Comparison of ENCODE assay signal across 25 mouse cellular contexts in genomic region chr2:174257312-174257711, GRCm38 (mm10). TPM values are rescaled to one million over a fixed set of nuclear protein-coding genes. Genes with fewer than 3 reads are reported as not detected.
A peak's percentile ranks its signal among the peaks of the same experiment; 100 is the strongest.
DNase-seq lines count a peak whose midpoint lies in the region; ATAC-seq and TF ChIP-seq lines count a peak whose summit lies in the region.
"Had no signal": no experiment of that assay in that cellular context is flagged by ENCODE, and none has a peak within 500 bp of the region (broad histone marks: within the 10 kb centered on the region; RNA-seq: fewer than 3 reads in every experiment).

No protein-coding gene starts in this region.

- TF ChIP-seq CTCF in midbrain, postnatal 0 days (IDR thresholded peaks at IDR 0.05), result no peak
- TF ChIP-seq CTCF in hindbrain, postnatal 0 days (IDR thresholded peaks at IDR 0.05; ENCODE audit: low read depth), result no peak

- 0 out of 2 replicates have a peak, but pooled peaks cover 6% of the 10 kb centered on the region for H3K27me3 ChIP-seq in midbrain, embryonic 10.5 days (ENCODE audit: low read depth, poor library complexity, severe bottlenecking)
- no peaks in the 10 kb centered on the region for H3K27me3 ChIP-seq in midbrain, postnatal 0 days (ENCODE audit: insufficient read depth, low read length)
- H3K27me3 ChIP-seq in limb, embryonic 10.5 days (ENCODE audit: low read depth, poor library complexity, severe bottlenecking), result peaks cover 7% of the 10 kb centered on the region; the same call in 1 of the 2 replicates
- no peaks in the 10 kb centered on the region for H3K27me3 ChIP-seq in hindbrain, postnatal 0 days (ENCODE audit: insufficient read depth, low read length)
- H3K27me3 ChIP-seq: embryonic facial prominence, embryonic 12.5 days; forebrain, embryonic 13.5 days; forebrain, embryonic 15.5 days had no signal

- no peak overlapping the region for H3K9ac ChIP-seq in midbrain, postnatal 0 days (replicated peaks; ENCODE audit: low read length, poor library complexity, severe bottlenecking)
- no peak overlapping the region for H3K9ac ChIP-seq in hindbrain, postnatal 0 days (replicated peaks; ENCODE audit: low read length)
- H3K9ac ChIP-seq: embryonic facial prominence, embryonic 12.5 days; forebrain, embryonic 13.5 days; forebrain, embryonic 15.5 days; forebrain, postnatal 0 days had no signal

- peak overlapping the region; percentile 13; the same call in 1 of the 2 replicates for H3K27ac ChIP-seq in midbrain, embryonic 10.5 days (replicated peaks)
- H3K27ac ChIP-seq in midbrain, postnatal 0 days (ENCODE audit: low read depth, low read length), result no peak overlapping the region
- H3K27ac ChIP-seq in limb, embryonic 10.5 days, result no peak overlapping the region
- H3K27ac ChIP-seq in hindbrain, postnatal 0 days, result no peak overlapping the region
- H3K27ac ChIP-seq: embryonic facial prominence, embryonic 10.5 days; embryonic facial prominence, embryonic 12.5 days; forebrain, embryonic 13.5 days; forebrain, embryonic 15.5 days had no signal

- H3K4me3 ChIP-seq in midbrain, embryonic 10.5 days, result no peak overlapping the region
- no peak overlapping the region for H3K4me3 ChIP-seq in midbrain, postnatal 0 days (ENCODE audit: low read depth, low read length)
- H3K4me3 ChIP-seq in limb, embryonic 10.5 days, result no peak overlapping the region
- no peak overlapping the region for H3K4me3 ChIP-seq in hindbrain, postnatal 0 days (ENCODE audit: low read length)
- H3K4me3 ChIP-seq: embryonic facial prominence, embryonic 10.5 days; embryonic facial prominence, embryonic 12.5 days; forebrain, embryonic 13.5 days; forebrain, embryonic 15.5 days had no signal

- no peak for ATAC-seq in midbrain, postnatal 0 days (ENCODE audit: low FRiP score)
- no peak for ATAC-seq in hindbrain, postnatal 0 days
- ATAC-seq: activated CD4-positive, CD25-positive, alpha-beta regulatory T cell, adult 4 months; CD4-positive, CD25-positive, alpha-beta regulatory T cell, adult 4 months; forebrain, embryonic 13.5 days; forebrain, embryonic 15.5 days; forebrain, postnatal 0 days; Patski had no signal

- H3K9me3 ChIP-seq in midbrain, embryonic 10.5 days (replicated peaks), result no peaks in the 10 kb centered on the region
- no peaks in the 10 kb centered on the region for H3K9me3 ChIP-seq in midbrain, postnatal 0 days (ENCODE audit: low read length)
- H3K9me3 ChIP-seq in limb, embryonic 10.5 days (replicated peaks), result no peaks in the 10 kb centered on the region
- no peaks in the 10 kb centered on the region for H3K9me3 ChIP-seq in hindbrain, postnatal 0 days (ENCODE audit: low read length)
- H3K9me3 ChIP-seq: embryonic facial prominence, embryonic 10.5 days; embryonic facial prominence, embryonic 12.5 days; forebrain, embryonic 13.5 days; forebrain, embryonic 15.5 days had no signal

- DNase-seq in midbrain, embryonic 10.5 days (ENCODE audit: low spot score), result no peak
- DNase-seq in midbrain, postnatal 0 days (ENCODE audit: low spot score), result no peak
- DNase-seq in ES-CJ7 (ENCODE audit: low read depth, low spot score) (peak; percentile 71), R1 (ENCODE audit: low read depth, low spot score) (peak; percentile 49)
- DNase-seq in limb, embryonic 10.5 days (ENCODE audit: low spot score), result no peak
- DNase-seq in yolk sac, embryonic 10.5 days (ENCODE audit: low spot score), result no peak
- no peak for DNase-seq in hindbrain, postnatal 0 days (ENCODE audit: low spot score)
- DNase-seq: adrenal gland, adult 8-10 months; adrenal gland, postnatal 14 days; adrenal gland, postnatal 36 days; B cell, adult 2 months; cerebellum, adult 11-12 months; cerebellum, adult 2 months; cerebellum, adult 9-10 months; cerebellum, postnatal 10 days; cerebellum, postnatal 25 days; forebrain, postnatal 0 days had no signal

- 20% methylated on average over 2 of the region's 2 CpGs for WGBS in midbrain, embryonic 10.5 days
- 27% methylated on average over 2 of the region's 2 CpGs for WGBS in midbrain, postnatal 0 days
- WGBS in limb, embryonic 10.5 days, result 38% methylated on average over 2 of the region's 2 CpGs
- 28% methylated on average over 2 of the region's 2 CpGs for WGBS in hindbrain, postnatal 0 days

- no peaks in the 10 kb centered on the region for H3K36me3 ChIP-seq in midbrain, embryonic 10.5 days
- H3K36me3 ChIP-seq in midbrain, postnatal 0 days (ENCODE audit: insufficient read depth, low read length), result no peaks in the 10 kb centered on the region
- H3K36me3 ChIP-seq in limb, embryonic 10.5 days, result no peaks in the 10 kb centered on the region
- H3K36me3 ChIP-seq in hindbrain, postnatal 0 days (ENCODE audit: insufficient read depth, low read length), result no peaks in the 10 kb centered on the region
- H3K36me3 ChIP-seq: embryonic facial prominence, embryonic 10.5 days; embryonic facial prominence, embryonic 12.5 days; forebrain, embryonic 15.5 days; G1E had no signal

- peaks cover 63% of the 10 kb centered on the region for H3K4me1 ChIP-seq in midbrain, embryonic 10.5 days
- peaks cover 3% of the 10 kb centered on the region; the same call in 1 of the 2 replicates for H3K4me1 ChIP-seq in midbrain, postnatal 0 days (ENCODE audit: insufficient read depth, low read length)
- peaks cover 22% of the 10 kb centered on the region for H3K4me1 ChIP-seq in limb, embryonic 10.5 days
- no peaks in the 10 kb centered on the region for H3K4me1 ChIP-seq in hindbrain, postnatal 0 days (ENCODE audit: insufficient read depth, low read length)
- H3K4me1 ChIP-seq: forebrain, embryonic 13.5 days; forebrain, embryonic 15.5 days had no signal

- no peak overlapping the region for H3K4me2 ChIP-seq in midbrain, postnatal 0 days (ENCODE audit: low read depth, low read length, poor library complexity, severe bottlenecking)
- H3K4me2 ChIP-seq in hindbrain, postnatal 0 days (ENCODE audit: low read depth, low read length), result no peak overlapping the region
- H3K4me2 ChIP-seq: embryonic facial prominence, embryonic 12.5 days; forebrain, embryonic 13.5 days; forebrain, embryonic 15.5 days had no signal

RNA-seq across cellular contexts. Expression of gene Gnas, which starts 26.8 kb away (rescaled TPM):
- polyA plus RNA-seq in midbrain, embryonic 10.5 days (2016; fragmentation: Nextera tagmentation; extraction: Ambion mirVana), result 1,043 and 1,067 TPM in 2 replicates
- 1,613 and 1,637 TPM in 2 replicates for total RNA-seq in midbrain, postnatal 0 days (2014; rRNA removed)
- 1,739 and 1,834 TPM in 2 replicates for polyA plus RNA-seq in midbrain, postnatal 0 days (2015; fragmentation: Nextera tagmentation; extraction: Ambion mirVana)
- polyA plus RNA-seq in limb, embryonic 10.5 days (2016; fragmentation: Nextera tagmentation; extraction: Ambion mirVana), result 1,045 and 1,269 TPM in 2 replicates
- 1,738 and 1,782 TPM in 2 replicates for total RNA-seq in hindbrain, postnatal 0 days (2014; rRNA removed)
- polyA plus RNA-seq in hindbrain, postnatal 0 days (2015; fragmentation: Nextera tagmentation; extraction: Ambion mirVana), result 1,873 and 1,902 TPM in 2 replicates

Comparison
In these comparisons a context has a peak if more than half of its experiments do, and no peak if none do; other contexts are left out.
1. DNase-seq: peak in ES-CJ7 (single experiment) and R1 (single experiment); none in midbrain, embryonic 10.5 days (single experiment), midbrain, postnatal 0 days (single experiment), limb, embryonic 10.5 days (single experiment), yolk sac, embryonic 10.5 days (single experiment) and hindbrain, postnatal 0 days (single experiment).